Mouse (Mus musculus) forebrain, embryonic 15.5 days (tissue): ENCODE data around the gene Ift57. TPM values are rescaled to one million over a fixed set of nuclear protein-coding genes. Genes with fewer than 3 reads are reported as not detected.

Experiments
- ATAC-seq: fragments of 200-750 bp; cut with Nextera tagmentation; replicated peaks from 2 replicates; pipeline ENCODE4 v1.8.0; 2017; ENCODE audit warnings: mild to moderate bottlenecking, moderate TSS enrichment, moderate library complexity
- H3K27ac ChIP-seq: fragments of 300-500 bp; sonication (generic); replicated peaks from 2 replicates; pipeline ENCODE4 v1.5.1; 2015; ENCODE audit warnings: mild to moderate bottlenecking, inconsistent platforms
- H3K27me3 ChIP-seq: fragments of 300-500 bp; sonication (generic); 2 replicates; pipeline ENCODE4 v1.6.1; 2015; ENCODE audit warnings: inconsistent platforms
- H3K36me3 ChIP-seq: fragments of 300-500 bp; sonication (generic); 2 replicates; pipeline ENCODE4 v1.6.1; 2015; ENCODE audit warnings: mild to moderate bottlenecking, inconsistent platforms
- H3K4me1 ChIP-seq: fragments of 300-500 bp; sonication (generic); 2 replicates; pipeline ENCODE4 v1.6.1; 2015; ENCODE audit warnings: inconsistent platforms
- H3K4me2 ChIP-seq: fragments of 300-500 bp; sonication (generic); replicated peaks from 2 replicates; pipeline ENCODE4 v1.6.1; 2015; ENCODE audit warnings: mild to moderate bottlenecking, inconsistent platforms
- H3K4me3 ChIP-seq: fragments of 300-500 bp; sonication (generic); 2 replicates; pipeline ENCODE4 v1.5.1; 2015; ENCODE audit warnings: mild to moderate bottlenecking, inconsistent platforms
- H3K9ac ChIP-seq: fragments of 300-500 bp; sonication (generic); replicated peaks from 2 replicates; pipeline ENCODE4 v1.6.1; 2015; ENCODE audit warnings: mild to moderate bottlenecking, inconsistent platforms
- H3K9me3 ChIP-seq: fragments of 300-500 bp; sonication (generic); 2 replicates; pipeline ENCODE4 v1.6.1; 2016; ENCODE audit warnings: inconsistent platforms
- WGBS: fragments of 180-500 bp; shearing (Covaris S2); methylation state at CpG from one replicate; pipeline ENCODE4 v1.1.7; 2015; ENCODE audit warnings: mixed read lengths; 5-methylcytosine and 5-hydroxymethylcytosine counted together
- polyA plus RNA-seq: library from polyadenylated mRNA; unstranded; fragments of >200 nt; fragmentation: Nextera tagmentation; extraction: Ambion mirVana; gene quantifications from 2 replicates; pipeline ENCODE4 v1.2.1, GENCODE M21; 2015

Ift57 gene
- polyA plus RNA-seq, 1 experiment from 2014 or later = 46.9 TPM

DNA sequence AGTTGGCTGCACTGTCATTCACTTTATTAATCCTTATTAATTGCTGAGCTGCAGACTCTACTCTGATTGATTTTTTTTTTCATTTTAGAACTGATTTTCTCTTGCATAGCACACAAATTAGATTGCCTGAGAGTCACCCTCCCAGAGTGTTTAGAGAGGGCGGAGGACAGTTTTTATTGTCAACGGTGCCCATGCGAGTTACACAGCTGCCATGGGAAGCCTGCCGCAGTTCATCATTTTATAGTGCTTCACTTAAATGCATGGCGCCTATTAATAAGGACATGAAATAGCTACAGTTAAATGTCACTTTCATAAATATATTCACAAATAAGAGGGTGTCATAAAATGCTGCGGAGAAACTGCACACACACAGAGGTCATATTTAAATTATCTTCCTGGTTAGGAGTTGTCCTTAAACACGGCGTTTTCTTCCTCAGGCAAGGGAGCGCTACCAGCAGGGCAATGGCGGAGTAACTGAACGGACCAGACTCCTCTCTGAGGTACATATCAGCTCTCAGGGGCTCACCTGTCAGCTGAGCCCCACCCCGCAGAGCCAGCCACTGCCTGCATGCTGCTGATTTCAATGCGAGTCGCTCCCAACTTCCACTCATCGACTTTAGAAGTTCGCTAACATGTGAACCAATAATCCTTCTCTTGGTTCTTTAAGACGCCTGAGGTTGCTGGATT is 61.6 kb downstream of the Ift57 start:
- no peak overlapping the region for H3K4me2 ChIP-seq
- no peak overlapping the region for H3K9ac ChIP-seq
- 0 out of 2 replicates have a peak, but pooled peaks cover 3% of the 10 kb centered on the region for H3K36me3 ChIP-seq
- no peak overlapping the region for H3K4me3 ChIP-seq
- no peaks in the 10 kb centered on the region for H3K27me3 ChIP-seq
- WGBS = 83% methylated on average over 17 of the region's 17 CpGs
- no peak for ATAC-seq
- no peaks in the 10 kb centered on the region for H3K4me1 ChIP-seq
- no peak overlapping the region for H3K27ac ChIP-seq
- no peaks in the 10 kb centered on the region for H3K9me3 ChIP-seq

DNA sequence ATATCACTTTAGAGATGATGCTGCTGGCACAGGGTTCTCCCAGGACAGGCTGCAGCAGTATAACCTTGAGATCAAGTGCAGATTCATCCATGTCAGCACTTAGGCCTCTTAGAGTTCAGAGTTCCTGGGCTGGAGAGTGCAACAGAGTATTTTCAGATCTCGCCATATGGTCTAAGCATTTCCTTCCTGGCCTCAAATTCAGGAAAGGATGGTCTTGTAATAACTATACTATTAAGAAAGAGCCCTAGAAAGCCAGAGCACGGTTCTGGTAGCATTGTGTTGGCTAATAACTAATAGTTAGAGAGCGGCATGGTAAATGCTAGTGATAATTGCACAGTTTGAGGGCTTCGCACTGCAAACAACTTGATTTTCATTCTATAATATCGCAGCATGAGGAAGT is 62.9 kb downstream of the Ift57 start:
- Histone ChIP-seq H3K27ac (no peak overlapping the region), H3K9me3 (no peaks in the 10 kb centered on the region), H3K4me3 (no peak overlapping the region), H3K9ac (no peak overlapping the region), H3K27me3 (no peaks in the 10 kb centered on the region), H3K4me2 (no peak overlapping the region), H3K36me3 (0 out of 2 replicates have a peak, but pooled peaks cover 3% of the 10 kb centered on the region), H3K4me1 (no peaks in the 10 kb centered on the region)
- ATAC-seq = no peak
- WGBS = 78% methylated on average over 5 of the region's 5 CpGs

DNA sequence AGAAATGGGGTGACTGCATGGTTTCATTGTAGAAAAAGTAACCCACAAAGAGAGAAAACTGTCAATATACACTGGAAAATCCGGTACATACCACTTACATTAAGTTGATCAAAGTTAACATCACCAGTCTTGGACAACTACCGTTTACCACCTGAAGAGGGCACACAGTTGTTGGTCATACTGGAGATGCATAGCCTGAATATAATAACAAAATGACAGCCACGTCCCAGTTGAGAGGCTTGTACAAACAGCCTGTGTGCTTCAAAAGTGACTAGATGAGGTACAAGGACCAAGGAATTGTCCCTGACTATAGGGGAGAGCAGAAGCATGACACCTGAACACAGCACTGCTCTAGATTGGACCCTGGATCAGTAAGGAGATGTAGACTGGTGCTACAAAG is 67.3 kb downstream of the Ift57 start:
- H3K4me2 ChIP-seq = no peak overlapping the region
- WGBS = 70% methylated on average over 3 of the region's 3 CpGs
- H3K27me3 ChIP-seq = no peaks in the 10 kb centered on the region
- no peak overlapping the region for H3K27ac ChIP-seq
- H3K4me1 ChIP-seq = no peaks in the 10 kb centered on the region
- H3K4me3 ChIP-seq = no peak overlapping the region
- H3K9me3 ChIP-seq = no peaks in the 10 kb centered on the region
- no peak for ATAC-seq
- no peak overlapping the region for H3K9ac ChIP-seq
- H3K36me3 ChIP-seq = no peaks in the 10 kb centered on the region

DNA sequence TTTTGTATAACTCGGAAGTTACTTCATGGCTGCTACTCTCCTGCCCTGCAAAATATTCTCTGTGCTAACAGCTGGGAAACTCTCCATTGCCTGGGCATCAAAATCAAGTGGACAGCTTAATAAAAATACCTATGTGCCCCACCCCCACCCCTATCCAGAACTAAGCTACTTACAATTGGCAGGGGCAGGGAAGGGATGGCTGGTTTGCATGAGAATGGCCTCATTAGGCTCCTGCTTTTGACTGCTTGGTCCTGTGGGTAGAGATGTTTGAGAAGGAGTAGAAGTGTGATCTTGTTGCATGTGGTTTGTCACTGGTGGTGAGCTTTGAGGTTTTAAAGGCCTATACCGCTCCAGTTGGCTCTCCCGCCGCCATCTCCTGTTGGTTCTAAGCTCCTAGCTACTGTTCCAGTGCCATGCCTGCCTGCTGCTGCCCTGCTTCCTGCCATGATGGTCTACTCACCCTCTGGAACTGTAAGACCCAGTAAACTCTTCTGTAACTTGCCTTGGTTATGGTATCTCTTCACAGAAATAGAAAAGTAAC is 69.5 kb downstream of the Ift57 start:
- 74% methylated on average over 4 of the region's 4 CpGs for WGBS
- H3K27me3 ChIP-seq = no peaks in the 10 kb centered on the region
- H3K4me2 ChIP-seq = no peak overlapping the region
- no peak overlapping the region for H3K9ac ChIP-seq
- H3K9me3 ChIP-seq = no peaks in the 10 kb centered on the region
- no peak overlapping the region for H3K27ac ChIP-seq
- no peaks in the 10 kb centered on the region for H3K4me1 ChIP-seq
- no peak for ATAC-seq
- H3K36me3 ChIP-seq = no peaks in the 10 kb centered on the region
- H3K4me3 ChIP-seq = no peak overlapping the region

DNA sequence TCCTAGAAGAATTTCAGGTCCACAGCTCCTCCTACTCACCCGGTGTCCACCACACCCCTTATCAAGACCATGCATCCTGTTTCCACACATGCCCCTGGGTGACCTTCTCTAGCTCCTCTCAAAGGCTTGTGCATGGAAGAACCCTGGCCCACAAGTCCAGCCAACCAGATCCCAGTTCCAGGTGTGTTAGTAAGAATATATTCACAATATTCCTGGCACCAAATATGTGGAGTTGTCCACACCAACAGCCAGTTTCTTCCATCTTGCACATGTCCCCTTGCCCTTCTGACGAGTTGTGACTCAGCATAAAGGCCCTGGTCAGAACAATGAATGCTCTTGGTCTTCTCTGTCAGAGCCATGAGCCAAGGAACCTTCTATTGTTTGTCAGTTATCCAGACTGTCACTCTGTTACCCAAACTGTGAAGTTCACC is 70.8 kb downstream of the Ift57 start:
- Histone ChIP-seq H3K36me3 (no peaks in the 10 kb centered on the region), H3K4me3 (no peak overlapping the region), H3K9ac (no peak overlapping the region), H3K9me3 (no peaks in the 10 kb centered on the region), H3K4me2 (no peak overlapping the region), H3K27ac (no peak overlapping the region), H3K27me3 (no peaks in the 10 kb centered on the region), H3K4me1 (no peaks in the 10 kb centered on the region)
- no peak for ATAC-seq
- 74% methylated on average over 2 of the region's 2 CpGs for WGBS

DNA sequence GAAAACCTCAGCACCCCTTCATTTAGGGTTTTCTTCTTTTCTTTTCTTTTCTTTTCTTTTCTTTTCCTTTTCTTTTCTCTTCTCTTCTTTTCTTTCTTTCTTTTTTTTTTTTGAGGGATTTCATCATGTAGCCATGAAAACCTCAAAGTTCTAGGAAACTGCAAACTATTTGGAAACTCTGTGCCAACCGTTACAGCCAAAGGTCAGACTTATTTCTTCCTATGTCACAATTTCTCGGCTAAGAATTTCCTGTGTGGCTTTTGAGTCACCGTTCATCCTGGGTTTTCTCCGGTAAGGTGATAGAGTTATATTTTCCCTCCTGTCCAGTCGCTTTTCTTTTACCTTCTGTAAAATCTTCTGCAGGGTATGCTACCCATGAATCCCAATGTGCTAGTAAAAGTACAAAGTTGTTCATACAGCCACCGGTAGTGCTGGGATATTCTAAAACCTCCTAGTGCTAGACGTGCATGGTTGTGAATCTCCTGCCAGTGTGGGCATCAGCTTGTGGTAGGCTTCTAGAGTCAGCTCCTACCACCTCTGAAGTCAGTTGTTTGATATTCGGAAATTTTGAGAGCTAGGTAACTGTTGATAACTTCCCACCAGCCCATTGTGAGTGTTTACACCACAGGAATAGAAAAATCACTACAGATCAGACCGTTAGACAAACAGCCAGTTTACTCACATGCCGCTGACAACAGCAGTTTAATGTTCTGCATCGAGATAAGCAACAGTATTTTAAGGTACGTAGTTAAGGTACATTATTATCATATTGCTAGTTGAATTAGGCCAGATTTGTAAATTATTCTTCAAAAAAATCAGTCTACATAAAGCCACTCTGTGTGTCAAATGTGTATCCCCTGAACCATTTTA is 71.5 kb downstream of the Ift57 start:
- H3K27me3 ChIP-seq = no peaks in the 10 kb centered on the region
- no peak for ATAC-seq
- H3K9ac ChIP-seq = no peak overlapping the region
- H3K4me2 ChIP-seq = no peak overlapping the region
- H3K27ac ChIP-seq = no peak overlapping the region
- no peaks in the 10 kb centered on the region for H3K4me1 ChIP-seq
- no peak overlapping the region for H3K4me3 ChIP-seq
- 93% methylated on average over 12 of the region's 12 CpGs for WGBS
- H3K36me3 ChIP-seq = no peaks in the 10 kb centered on the region
- no peaks in the 10 kb centered on the region for H3K9me3 ChIP-seq

DNA sequence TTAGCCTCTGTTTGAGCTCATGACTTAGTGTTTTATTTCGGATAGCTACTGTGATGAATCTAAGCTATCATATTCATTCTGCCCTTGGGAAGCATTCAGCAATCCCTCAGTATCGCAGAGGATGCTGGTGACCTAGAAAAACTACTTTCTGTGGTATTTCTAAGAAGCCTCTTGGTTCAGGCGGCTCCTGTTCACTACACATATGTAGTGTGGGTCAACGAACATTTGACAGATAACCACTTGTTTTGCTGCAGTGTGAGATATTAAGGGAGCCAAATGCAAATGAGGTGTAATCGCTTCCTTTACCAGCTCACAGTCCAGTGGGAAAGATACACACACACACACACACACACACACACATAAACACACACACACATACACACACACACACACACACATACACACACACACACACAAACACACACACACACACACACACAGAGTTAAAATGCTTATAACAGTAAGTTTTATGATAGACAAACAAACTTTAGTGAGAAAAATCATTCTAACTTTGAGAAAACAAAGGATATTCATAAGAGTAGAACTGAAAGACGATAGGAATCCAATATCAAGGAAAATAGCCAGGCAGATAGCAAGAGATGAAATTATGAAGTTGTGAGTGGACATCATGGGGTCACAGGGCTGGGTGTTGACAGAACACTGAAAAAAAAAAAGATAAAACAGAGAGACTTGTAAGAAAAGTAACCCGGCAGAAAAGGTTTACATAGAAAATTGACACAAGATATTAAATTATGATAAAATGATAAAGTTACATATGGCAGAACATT is 72.8 kb downstream of the Ift57 start:
- no peak overlapping the region for H3K9ac ChIP-seq
- H3K4me2 ChIP-seq = no peak overlapping the region
- no peak for ATAC-seq
- no peaks in the 10 kb centered on the region for H3K27me3 ChIP-seq
- H3K9me3 ChIP-seq = no peaks in the 10 kb centered on the region
- no peaks in the 10 kb centered on the region for H3K36me3 ChIP-seq
- no peak overlapping the region for H3K27ac ChIP-seq
- no peaks in the 10 kb centered on the region for H3K4me1 ChIP-seq
- WGBS = 88% methylated on average over 7 of the region's 7 CpGs
- H3K4me3 ChIP-seq = no peak overlapping the region

DNA sequence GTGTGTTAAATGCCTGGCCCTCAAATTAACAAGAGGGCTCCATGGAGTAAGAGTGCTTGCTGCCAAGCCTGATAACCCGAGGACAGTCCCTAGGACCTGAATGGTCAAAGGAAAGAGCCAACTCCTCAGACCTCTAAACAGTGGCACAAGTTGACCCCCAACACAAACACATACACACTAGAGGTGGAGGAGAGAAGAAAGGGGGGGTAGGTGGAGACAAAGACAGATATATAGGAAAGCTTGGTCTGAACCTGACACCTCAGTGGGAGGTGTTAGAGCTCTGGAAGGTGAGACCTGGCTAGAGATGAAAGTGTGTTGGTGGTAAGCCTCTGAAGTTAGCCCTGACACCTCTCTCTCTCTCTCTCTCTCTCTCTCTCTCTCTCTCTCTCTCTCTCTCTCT is 73.5 kb downstream of the Ift57 start:
- Histone ChIP-seq H3K36me3 (no peaks in the 10 kb centered on the region), H3K9me3 (no peaks in the 10 kb centered on the region), H3K9ac (no peak overlapping the region), H3K27me3 (no peaks in the 10 kb centered on the region), H3K4me3 (no peak overlapping the region), H3K27ac (no peak overlapping the region), H3K4me2 (no peak overlapping the region), H3K4me1 (no peaks in the 10 kb centered on the region)
- WGBS = 79% methylated on average over 1 of the region's 1 CpGs
- no peak for ATAC-seq

DNA sequence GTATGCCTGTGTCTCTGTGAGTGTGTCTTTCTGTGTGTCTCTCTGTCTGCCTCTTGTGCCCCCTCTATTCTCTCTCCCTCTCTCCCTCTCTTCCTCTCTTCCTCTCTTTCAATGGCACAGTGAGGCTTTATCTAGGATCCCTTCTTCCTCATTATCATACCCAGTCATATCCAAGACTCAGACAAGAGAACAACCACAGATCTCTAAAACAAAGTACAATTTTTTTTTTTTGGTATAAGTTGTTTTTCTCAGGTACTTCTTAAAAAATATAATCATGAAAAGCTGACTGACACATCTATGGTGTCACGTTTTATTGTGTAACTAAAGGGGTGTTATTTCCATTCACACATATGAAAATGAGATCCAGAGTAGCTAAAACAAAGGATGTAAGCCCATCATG is 74.0 kb downstream of the Ift57 start:
- Histone ChIP-seq H3K9me3 (no peaks in the 10 kb centered on the region), H3K9ac (no peak overlapping the region), H3K4me2 (no peak overlapping the region), H3K27ac (no peak overlapping the region), H3K36me3 (no peaks in the 10 kb centered on the region), H3K4me3 (no peak overlapping the region), H3K4me1 (no peaks in the 10 kb centered on the region), H3K27me3 (no peaks in the 10 kb centered on the region)
- 95% methylated on average over 1 of the region's 1 CpGs for WGBS
- ATAC-seq = no peak

DNA sequence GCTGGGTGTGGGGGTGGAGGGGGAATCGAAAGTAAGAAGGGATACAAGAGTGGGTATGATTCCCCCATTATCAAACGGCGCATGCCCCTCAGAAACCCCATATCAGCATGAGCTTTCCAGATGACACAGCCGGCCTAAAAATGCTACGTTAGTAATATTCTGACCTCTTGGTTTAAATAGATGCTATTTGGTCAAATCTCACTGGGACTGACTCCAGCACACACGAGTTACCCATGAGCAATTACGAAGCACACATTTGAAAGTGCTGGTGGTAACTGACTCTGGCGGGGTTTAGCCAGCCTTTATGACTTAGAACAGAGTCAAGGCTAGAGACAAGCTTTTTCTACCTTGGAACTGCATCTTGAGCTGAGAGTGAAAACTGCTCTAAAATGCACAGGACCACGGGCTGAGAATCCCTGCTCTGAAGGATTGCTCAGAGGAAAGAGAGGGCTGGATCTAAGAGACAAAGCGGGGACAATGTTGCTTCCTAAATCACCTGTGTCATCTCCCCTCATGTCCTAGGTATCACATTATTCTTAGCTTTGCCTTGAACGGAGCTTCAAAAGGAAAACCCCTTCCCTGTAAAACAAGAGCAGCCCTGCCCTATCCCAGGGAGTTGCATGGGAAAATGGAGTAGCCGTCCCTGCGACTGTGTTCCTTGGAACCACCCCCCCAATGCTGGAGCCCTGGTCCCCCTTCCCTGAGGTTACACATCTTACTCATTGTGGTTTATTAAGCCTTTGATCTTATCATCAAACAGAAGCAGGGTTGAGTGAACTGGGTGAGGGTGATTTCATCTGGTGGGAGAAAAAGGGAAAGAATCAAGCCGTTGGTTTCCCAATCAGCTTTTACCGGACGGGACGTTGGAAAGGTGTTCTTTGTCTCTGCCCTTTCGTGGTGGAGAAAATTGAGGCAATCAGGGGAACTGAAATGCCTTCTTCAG is 75.3 kb downstream of the Ift57 start:
- Histone ChIP-seq H3K9me3 (no peaks in the 10 kb centered on the region), H3K27ac (no peak overlapping the region), H3K4me3 (no peak overlapping the region), H3K4me1 (no peaks in the 10 kb centered on the region), H3K4me2 (no peak overlapping the region), H3K9ac (no peak overlapping the region), H3K36me3 (no peaks in the 10 kb centered on the region), H3K27me3 (no peaks in the 10 kb centered on the region)
- no peak for ATAC-seq
- WGBS = 88% methylated on average over 18 of the region's 18 CpGs
